Mouse (Mus musculus) stomach, embryonic 15.5 days (tissue): ENCODE results near the gene Zfp866. TPM values are rescaled to one million over a fixed set of nuclear protein-coding genes. Genes with fewer than 3 reads are reported as not detected.

ENCODE experiments used
- polyA plus RNA-seq: library from polyadenylated mRNA; unstranded; fragments of >200 nt; fragmentation: Nextera tagmentation; extraction: Ambion mirVana; gene quantifications from 2 replicates; pipeline ENCODE4 v1.2.1, GENCODE M21; 2015

Zfp866 gene
- polyA plus RNA-seq, 1 experiment from 2014 or later, result 24.7 TPM

Other genes with a start within 250 kb of the Zfp866 start
- gene Zfp868, start 165.6 kb downstream of the Zfp866 start, polyA plus RNA-seq, result 19.1 and 19.2 TPM in 2 replicates
- gene Zfp964, start 136.7 kb downstream of the Zfp866 start, polyA plus RNA-seq, result 1.5 and 1.7 TPM in 2 replicates
- 24.3 and 28.5 TPM in 2 replicates for gene Zfp869, start 80.5 kb downstream of the Zfp866 start, polyA plus RNA-seq
- 5.8 and 6.3 TPM in 2 replicates for gene Zfp963, start 41.2 kb downstream of the Zfp866 start, polyA plus RNA-seq
- 0.15 and 0.39 TPM in 2 replicates for gene Gm20422, start 16.3 kb downstream of the Zfp866 start, polyA plus RNA-seq
- gene Atp13a1, start within 50 bp of the Zfp866 start, polyA plus RNA-seq, result 48.0 and 53.9 TPM in 2 replicates
- gene Gmip, start 17.5 kb upstream of the Zfp866 start, polyA plus RNA-seq, result 8.7 and 10.1 TPM in 2 replicates
- gene Lpar2, start 31.3 kb upstream of the Zfp866 start, polyA plus RNA-seq, result 0.50 and 0.58 TPM in 2 replicates
- 4.4 and 5.9 TPM in 2 replicates for gene Pbx4, start 41.3 kb upstream of the Zfp866 start, polyA plus RNA-seq
- 0.83 and 0.95 TPM in 2 replicates for gene Cilp2, start 96.5 kb upstream of the Zfp866 start, polyA plus RNA-seq
- gene Tssk6, start 111.0 kb upstream of the Zfp866 start, polyA plus RNA-seq, result 3.1 and 3.9 TPM in 2 replicates
- 183 and 190 TPM in 2 replicates for gene Ndufa13, start 111.4 kb upstream of the Zfp866 start, polyA plus RNA-seq
- gene Yjefn3, start 111.5 kb upstream of the Zfp866 start, polyA plus RNA-seq, result 2.8 and 4.1 TPM in 2 replicates
- gene Gatad2a, start 205.2 kb upstream of the Zfp866 start, polyA plus RNA-seq, result 56.0 and 56.8 TPM in 2 replicates